8 mouse cellular contexts compared by ENCODE assay signal in genomic region chr3:115815571-115816156, GRCm38 (mm10).
A peak's percentile ranks its signal among the peaks of the same experiment; 100 is the strongest.
DNase-seq lines count a peak whose midpoint lies in the region; ATAC-seq lines count a peak whose summit lies in the region.

No protein-coding gene starts in this region.

- no peak overlapping the region for H3K4me3 ChIP-seq in heart, embryonic 14.5 days (ENCODE audit: control insufficient read depth in 1 of 2, insufficient read depth in 1 of 2, low read depth in 1 of 2, low read length in 2 of 2)
- H3K4me3 ChIP-seq in limb, embryonic 10.5 days, result no peak overlapping the region
- no peak overlapping the region for H3K4me3 ChIP-seq in hindbrain, embryonic 12.5 days

- peak overlapping the region; percentile 35; the same call in 1 of the 2 replicates for H3K9ac ChIP-seq in heart, embryonic 14.5 days (ENCODE audit: low read length)
- H3K9ac ChIP-seq in hindbrain, embryonic 12.5 days, result no peak overlapping the region

- peak overlapping the region; percentile 85 to 91 for H3K27ac ChIP-seq in heart, embryonic 14.5 days (replicated peaks in 1 of 2; ENCODE audit: control insufficient read depth in 1 of 2, insufficient read depth in 1 of 2, low read depth in 2 of 2, low read length in 2 of 2)
- H3K27ac ChIP-seq in limb, embryonic 10.5 days, result peak overlapping the region; percentile 39; the same call in 1 of the 2 replicates
- H3K27ac ChIP-seq in hindbrain, embryonic 12.5 days, result no peak overlapping the region

- WGBS in heart, embryonic 14.5 days, result 33% methylated on average over 12 of the region's 12 CpGs
- 79% methylated on average over 12 of the region's 12 CpGs for WGBS in limb, embryonic 10.5 days
- WGBS in hindbrain, embryonic 12.5 days, result 79% methylated on average over 12 of the region's 12 CpGs

- peak; percentile 32 for DNase-seq in ovary, postnatal 36 days (ENCODE audit: low spot score)
- DNase-seq in ovary, postnatal 10 days (ENCODE audit: low spot score), result no peak
- no peak for DNase-seq in limb, embryonic 10.5 days (ENCODE audit: low spot score)
- no peak for DNase-seq in cerebellum, adult 11-12 months
- DNase-seq in layer of hippocampus, postnatal 10 days (ENCODE audit: low spot score in 2 of 2), result no peak

- no peaks in the 10 kb centered on the region for H3K27me3 ChIP-seq in heart, embryonic 14.5 days (ENCODE audit: control insufficient read depth, insufficient read depth, low read length)
- no peaks in the 10 kb centered on the region for H3K27me3 ChIP-seq in limb, embryonic 10.5 days (ENCODE audit: low read depth, poor library complexity, severe bottlenecking)
- no peaks in the 10 kb centered on the region for H3K27me3 ChIP-seq in hindbrain, embryonic 12.5 days

- H3K4me2 ChIP-seq in heart, embryonic 14.5 days (ENCODE audit: low read length), result peak overlapping the region; percentile 41
- H3K4me2 ChIP-seq in hindbrain, embryonic 12.5 days (replicated peaks), result no peak overlapping the region

- peaks cover 25 to 54% of the 10 kb centered on the region in 2 experiments for H3K4me1 ChIP-seq in heart, embryonic 14.5 days (ENCODE audit: control insufficient read depth in 2 of 2, insufficient read depth in 2 of 2, low read length in 2 of 2)
- peaks cover 4% of the 10 kb centered on the region; the same call in 1 of the 2 replicates for H3K4me1 ChIP-seq in limb, embryonic 10.5 days
- no peaks in the 10 kb centered on the region for H3K4me1 ChIP-seq in hindbrain, embryonic 12.5 days

- no peaks in the 10 kb centered on the region for H3K36me3 ChIP-seq in heart, embryonic 14.5 days (ENCODE audit: control insufficient read depth, insufficient read depth, low read length)
- no peaks in the 10 kb centered on the region for H3K36me3 ChIP-seq in limb, embryonic 10.5 days
- H3K36me3 ChIP-seq in hindbrain, embryonic 12.5 days, result no peaks in the 10 kb centered on the region

- no peak for ATAC-seq in heart, embryonic 14.5 days (ENCODE audit: insufficient number of reproducible peaks, insufficient read depth, low FRiP score, low read depth)
- peak; percentile 79 for ATAC-seq in megakaryocyte-erythroid progenitor cell, adult 5-6 weeks (replicated peaks; ENCODE audit: low FRiP score, low TSS enrichment, poor library complexity, severe bottlenecking)
- ATAC-seq in hindbrain, embryonic 12.5 days (ENCODE audit: low FRiP score), result no peak

- no peaks in the 10 kb centered on the region for H3K9me3 ChIP-seq in heart, embryonic 14.5 days (ENCODE audit: control insufficient read depth, low read length)
- H3K9me3 ChIP-seq in limb, embryonic 10.5 days (replicated peaks), result no peaks in the 10 kb centered on the region
- no peaks in the 10 kb centered on the region for H3K9me3 ChIP-seq in hindbrain, embryonic 12.5 days (replicated peaks)
